Mouse (Mus musculus) E14TG2a.4 (cell line): ENCODE measurements around the gene Mrps23.

ENCODE experiments used
- CTCF ChIP-seq: conservative IDR thresholded peaks from 2 replicates; pipeline ENCODE4 v1.5.1; 2014; ENCODE audit warnings: low read length
- POU5F1 ChIP-seq: IDR thresholded peaks from 2 replicates; pipeline ENCODE4 v1.6.1; 2014; ENCODE audit warnings: low read length, borderline replicate concordance

- TF ChIP-seq CTCF (peak; percentile 93), POU5F1 (no peak)
Observed at GRCm38 (mm10) chr11:88251972-88252766, 48.0 kb downstream of the Mrps23 start.
